8 mouse cellular contexts compared by ENCODE assay signal in genomic region chr5:36869578-36870236, GRCm38 (mm10). TPM values are rescaled to one million over a fixed set of nuclear protein-coding genes. Genes with fewer than 3 reads are reported as not detected.
DNase-seq lines count a peak whose midpoint lies in the region; ATAC-seq lines count a peak whose summit lies in the region.

No protein-coding gene starts in this region.

- peak; percentile 12 to 15 for DNase-seq in kidney, postnatal 4 days
- no peak for DNase-seq in kidney, adult 11 months
- peak; percentile 80 for DNase-seq in cerebellum, adult 11 months
- DNase-seq in left cerebral cortex, postnatal 25 days (ENCODE audit: low spot score in 2 of 2), result peak; percentile 74 to 82
- peak; percentile 84 for DNase-seq in right cerebral cortex, adult 18-20 months
- DNase-seq in urinary bladder, postnatal 25 days (ENCODE audit: low spot score), result no peak
- DNase-seq in spleen, adult 18-20 months, result no peak

- intact Hi-C loops in left cerebral cortex, postnatal 25 days (cut with DNase I), result loop anchor here (1.0 to 2.0 kb wide), 3 partner anchors 24 to 51 kb away; no protein-coding TSS in a partner anchor

- ATAC-seq in frontal cortex, adult (ENCODE audit: low TSS enrichment), result peak; percentile 39

RNA-seq across cellular contexts. Expression of gene Ppp2r2c, which starts 1.4 kb away (rescaled TPM):
- total RNA-seq in left cerebral cortex, postnatal 25 days (2021), result 100 to 1,000 TPM; 500 to 508 TPM

RNA-seq across cellular contexts. Expression of gene Man2b2, which starts 39.3 kb away (rescaled TPM):
- total RNA-seq in left cerebral cortex, postnatal 25 days (2021), result 10 to 100 TPM; 26.4 to 28.5 TPM

Comparison
In these comparisons a context has a peak if more than half of its experiments do, and no peak if none do; other contexts are left out.
1. DNase-seq: peak in kidney, postnatal 4 days (2 of 2), cerebellum, adult 11 months (single experiment), left cerebral cortex, postnatal 25 days (2 of 2) and right cerebral cortex, adult 18-20 months (single experiment); none in kidney, adult 11 months (single experiment), urinary bladder, postnatal 25 days (single experiment) and spleen, adult 18-20 months (0 of 2).